Mouse (Mus musculus): ENCODE measurements around the gene Pde7b. TPM values are rescaled to one million over a fixed set of nuclear protein-coding genes. Genes with fewer than 3 reads are reported as not detected.

The Pde7b gene
- total RNA-seq, 2 experiments from 2014 or later, result 45.6 to 61.3 TPM

GRCm38 (mm10) chr10:20400406-20400805, 324.5 kb downstream of the Pde7b start:
- DNase-seq (ENCODE audit: low spot score in 2 of 2), result no peak
- intact Hi-C loops (cut with DNase I), result no loop called here

GRCm38 (mm10) chr10:20398641-20399390, 326.1 kb downstream of the Pde7b start:
- intact Hi-C loops (cut with DNase I), result no loop called here
- DNase-seq (ENCODE audit: low spot score in 2 of 2), result no peak

GRCm38 (mm10) chr10:20398224-20398623, 326.7 kb downstream of the Pde7b start:
- intact Hi-C loops (cut with DNase I), result no loop called here

DNA sequence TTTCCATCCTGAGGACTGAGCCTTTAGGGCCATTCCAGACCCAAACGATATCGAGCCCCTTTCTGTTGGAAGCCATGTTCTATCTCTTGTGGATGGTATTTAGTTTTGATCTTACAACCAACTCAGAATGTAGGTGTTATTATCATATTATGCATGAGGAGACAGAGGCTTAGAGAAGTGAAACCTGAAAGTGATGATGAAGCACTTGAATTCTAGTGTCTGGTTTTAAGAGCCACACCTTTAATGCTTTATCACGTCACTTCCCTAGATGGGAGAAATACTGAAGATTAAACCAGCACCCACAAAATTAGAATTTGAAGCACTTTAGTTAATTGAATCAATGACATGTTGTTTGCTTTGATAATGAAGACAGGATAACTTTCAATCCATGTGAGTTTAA, 329.1 kb downstream of the Pde7b start:
- intact Hi-C loops (cut with DNase I), result no loop called here
- no peak for DNase-seq (ENCODE audit: low spot score in 2 of 2)

More at GRCm38 (mm10) chr10:20398224-20398623, 326.7 kb downstream of the Pde7b start:
- no peak for DNase-seq (ENCODE audit: low spot score in 2 of 2)

DNA sequence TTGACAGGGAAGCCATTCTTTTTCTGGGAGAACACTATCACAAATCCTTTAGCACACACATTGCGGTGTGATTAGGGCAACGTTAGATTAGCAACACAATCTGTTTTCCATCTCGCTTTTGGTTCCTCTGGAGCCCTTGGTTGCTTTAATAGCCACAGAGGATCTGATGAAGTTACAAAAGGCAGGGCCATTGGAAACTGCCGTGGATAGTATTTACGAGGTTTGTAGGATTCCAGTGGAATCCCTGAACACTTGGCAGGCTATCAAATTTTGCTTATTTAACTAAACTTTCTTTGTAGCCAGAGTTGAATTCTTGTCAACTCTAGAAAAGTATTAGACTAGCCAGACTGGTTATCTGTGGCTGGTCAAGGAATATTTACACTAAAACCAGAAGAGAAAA, 330.1 kb downstream of the Pde7b start:
- intact Hi-C loops (cut with DNase I), result no loop called here
- DNase-seq (ENCODE audit: low spot score in 2 of 2), result no peak

DNA sequence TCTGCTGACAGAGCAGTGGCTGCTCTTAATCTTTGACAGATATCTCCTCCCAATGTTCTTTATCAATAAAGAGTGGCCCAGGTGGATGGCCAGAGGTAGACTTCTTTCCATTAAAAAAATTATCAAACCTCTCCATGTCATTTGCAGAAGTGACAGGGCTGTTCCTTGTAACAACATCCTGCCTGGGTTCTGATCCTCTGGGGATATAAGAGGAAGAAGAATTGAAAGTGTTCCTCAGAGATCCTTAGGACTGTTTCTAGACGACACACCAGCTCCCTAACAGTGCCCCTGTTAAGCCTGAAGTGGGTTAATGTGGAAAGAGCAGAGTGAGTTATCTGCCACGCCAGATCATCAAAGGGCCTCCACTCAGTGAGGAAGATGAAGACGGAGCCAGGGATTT, 334.3 kb downstream of the Pde7b start:
- DNase-seq (ENCODE audit: low spot score in 2 of 2), result no peak
- intact Hi-C loops (cut with DNase I), result no loop called here

DNA sequence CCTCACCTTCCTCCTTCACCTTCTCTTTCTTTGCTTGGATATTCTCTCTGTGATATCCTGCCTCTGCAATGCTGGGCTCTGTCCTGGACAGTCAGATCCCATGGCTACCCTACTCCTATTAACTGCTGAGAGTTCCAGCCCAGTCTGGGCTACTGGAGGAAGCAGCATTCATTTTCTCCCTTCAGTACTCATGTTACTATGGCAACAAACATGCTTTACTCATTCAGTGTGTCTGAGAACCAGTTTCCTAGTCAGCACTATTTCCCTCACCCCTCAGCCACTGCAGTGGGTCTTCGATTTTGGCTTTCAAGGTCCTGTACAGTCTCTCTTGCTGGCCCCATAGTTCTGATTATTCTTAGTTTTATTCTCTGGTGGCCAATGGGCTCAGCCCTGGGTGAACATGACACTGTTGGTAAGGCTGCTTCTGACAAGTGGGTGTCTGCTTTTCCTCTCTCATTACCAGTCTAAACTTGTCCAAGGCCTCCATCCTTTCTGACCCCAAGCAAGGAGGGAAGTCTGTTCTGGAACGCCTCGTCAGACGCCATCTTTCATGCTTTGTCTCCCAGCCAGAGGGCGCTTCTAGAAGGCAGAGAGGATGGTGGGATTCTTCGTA, 342.0 kb downstream of the Pde7b start:
- intact Hi-C loops (cut with DNase I), result no loop called here
- DNase-seq (ENCODE audit: low spot score in 2 of 2), result no peak

GRCm38 (mm10) chr10:20381352-20381751, 343.5 kb downstream of the Pde7b start:
- intact Hi-C loops (cut with DNase I), result no loop called here
- no peak for DNase-seq (ENCODE audit: low spot score in 2 of 2)

GRCm38 (mm10) chr10:20380798-20381197, 344.1 kb downstream of the Pde7b start:
- peak; percentile 30 to 44 for DNase-seq (ENCODE audit: low spot score in 2 of 2)
- intact Hi-C loops (cut with DNase I), result no loop called here

- DNase-seq (ENCODE audit: low spot score in 2 of 2), result no peak
- intact Hi-C loops (cut with DNase I), result no loop called here
Measured at GRCm38 (mm10) chr10:20379071-20379735, 345.7 kb downstream of the Pde7b start.

DNA sequence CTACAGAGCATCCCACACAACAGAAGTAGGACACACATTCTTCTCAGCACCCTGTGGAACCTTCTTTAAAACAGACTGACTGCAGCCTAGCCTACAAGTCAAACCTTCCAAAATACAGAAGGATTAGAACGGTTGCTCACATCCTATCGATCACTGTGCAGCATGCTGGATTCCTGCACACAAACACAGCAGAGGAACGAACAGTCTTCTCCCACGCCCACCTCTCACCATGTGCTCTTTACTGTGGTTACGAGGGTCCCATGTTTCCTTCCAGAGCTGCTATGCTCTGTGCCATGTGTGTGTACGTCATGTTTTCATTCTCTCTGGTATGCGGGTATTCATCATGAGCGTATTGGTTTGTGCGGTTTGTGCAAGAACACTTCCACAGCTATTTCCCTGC, 347.3 kb downstream of the Pde7b start:
- no peak for DNase-seq (ENCODE audit: low spot score in 2 of 2)
- intact Hi-C loops (cut with DNase I), result no loop called here

GRCm38 (mm10) chr10:20372046-20372445, 352.8 kb downstream of the Pde7b start:
- intact Hi-C loops (cut with DNase I), result no loop called here
- DNase-seq (ENCODE audit: low spot score in 2 of 2), result no peak

GRCm38 (mm10) chr10:20362450-20363118, 362.3 kb downstream of the Pde7b start:
- intact Hi-C loops (cut with DNase I), result loop anchor here (5.0 kb wide), 2 partner anchors 565 to 585 kb away; no protein-coding TSS in a partner anchor
- DNase-seq (ENCODE audit: low spot score in 2 of 2), result no peak

GRCm38 (mm10) chr10:20361542-20362449, 363.1 kb downstream of the Pde7b start:
- intact Hi-C loops (cut with DNase I), result loop anchor here (5.0 kb wide), 2 partner anchors 566 to 586 kb away; no protein-coding TSS in a partner anchor
- no peak for DNase-seq (ENCODE audit: low spot score in 2 of 2)

DNA sequence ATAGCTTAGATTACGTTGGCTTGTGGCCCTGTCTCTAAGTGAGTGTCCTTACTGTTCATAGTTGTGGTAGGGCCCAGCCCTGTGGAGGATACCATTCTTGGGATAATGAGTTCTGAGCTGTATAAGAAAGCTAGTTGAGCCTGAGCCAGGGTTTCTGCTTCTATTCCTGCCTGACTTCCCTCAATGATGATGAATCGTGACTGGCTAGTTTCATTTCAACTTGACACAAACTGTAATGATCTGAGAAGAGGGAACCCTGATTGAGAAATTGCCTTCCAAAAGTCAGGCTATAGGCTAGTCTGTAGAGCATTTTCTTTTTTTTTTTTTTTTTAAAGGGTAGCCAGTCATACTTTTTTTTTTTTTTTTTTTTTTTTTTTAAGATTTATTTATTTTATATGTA, 376.0 kb downstream of the Pde7b start:
- DNase-seq (ENCODE audit: low spot score in 2 of 2), result no peak
- intact Hi-C loops (cut with DNase I), result no loop called here
